Mouse (Mus musculus) embryonic fibroblast, embryonic 13.5 days (primary cell): Measurements from ENCODE around the gene Krt19.

Experiments
- CTCF ChIP-seq: IDR thresholded peaks from 2 replicates; pipeline ENCODE4 v1.5.1; 2011; ENCODE audit warnings: mild to moderate bottlenecking, control low read depth, low read length, moderate library complexity, borderline replicate concordance; ENCODE audit not compliant: insufficient read depth
- POLR2A ChIP-seq: IDR thresholded peaks from 2 replicates; pipeline ENCODE4 v1.6.1; 2011; ENCODE audit warnings: low read depth, mild to moderate bottlenecking, control low read depth, low read length, moderate library complexity

DNA sequence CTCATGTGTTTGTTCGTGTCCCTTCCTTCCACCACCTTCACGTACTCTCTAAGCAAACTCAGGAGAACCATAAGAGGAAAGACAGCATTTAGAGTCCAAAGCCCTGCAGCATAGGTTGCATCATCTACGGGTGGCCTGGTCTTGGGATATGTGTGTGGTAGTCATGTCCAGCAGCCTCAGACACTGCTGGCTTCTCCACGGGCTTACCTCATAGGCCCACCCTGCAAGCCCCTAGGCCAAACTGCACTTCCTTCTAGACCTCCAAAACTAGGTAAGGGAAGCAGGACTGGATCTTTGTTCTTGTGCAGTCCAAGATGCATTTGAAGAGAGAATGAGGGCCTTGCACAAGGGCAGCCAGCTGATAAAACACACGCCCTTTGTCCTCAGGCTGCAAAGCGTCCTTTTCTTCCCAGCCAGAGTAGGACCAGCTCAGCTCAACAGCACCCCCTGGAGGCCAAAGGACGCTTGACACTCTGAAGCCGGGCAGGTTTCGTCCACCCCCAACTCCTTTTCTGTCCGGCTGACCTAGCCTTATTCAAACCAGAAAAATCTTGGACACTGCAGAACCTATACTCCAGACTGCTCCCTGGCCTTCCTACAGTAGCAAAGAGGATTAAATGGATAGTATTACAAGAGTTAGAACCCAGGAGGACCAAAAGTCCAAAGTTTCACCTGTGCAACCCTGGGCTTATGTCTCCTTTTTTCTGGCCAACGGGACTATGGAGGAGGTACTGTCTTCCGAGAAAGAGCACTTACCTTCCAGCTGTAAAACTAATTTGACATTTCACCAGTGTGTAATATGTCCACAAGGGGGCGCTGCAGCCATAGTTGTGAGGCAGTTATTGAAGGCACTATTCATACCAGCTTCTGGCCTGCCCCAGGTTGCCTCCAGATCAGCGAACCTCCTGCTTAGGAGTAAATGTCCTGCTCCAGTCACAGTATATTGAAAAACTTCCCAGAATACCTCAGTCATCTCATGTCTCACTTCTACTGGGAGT lies 20.6 kb upstream of the Krt19 start:
- no peak for TF ChIP-seq POLR2A
- TF ChIP-seq CTCF: peak; percentile 92
